Mouse (Mus musculus): Measurements from ENCODE around the gene Ttc13. TPM values are rescaled to one million over a fixed set of nuclear protein-coding genes. Genes with fewer than 3 reads are reported as not detected.

Ttc13 gene
- polyA plus RNA-seq (2012; rRNA removed) = 9.2 and 11.2 TPM in 2 replicates

GRCm38 (mm10) chr8:124721862-124722515, at the start of gene Ttc13, which contains the start of gene Arv1:
Gene Ttc13, minus strand, starts transcription at chr8:124721983.
Gene Arv1, plus strand, starts transcription at chr8:124722139.

GRCm38 (mm10) chr8:124751709-124752173, 30.0 kb upstream of the Ttc13 start, which contains the start of gene Fam89a:
Gene Fam89a, minus strand, starts transcription at chr8:124751832.

GRCm38 (mm10) chr8:124663112-124663873, 58.5 kb downstream of the Ttc13 start, which contains the start of gene 2310022B05Rik:
Gene 2310022B05Rik, minus strand, starts transcription at chr8:124663369.

Other genes starting within 250 kb of the Ttc13 start
- gene Cog2, start 201.2 kb downstream of the Ttc13 start, polyA plus RNA-seq (2012; rRNA removed) = 9.2 and 10.3 TPM in 2 replicates
- 57.7 and 62.4 TPM in 2 replicates for gene Agt, start 152.3 kb downstream of the Ttc13 start, polyA plus RNA-seq (2012; rRNA removed)
- gene Capn9, start 145.9 kb downstream of the Ttc13 start, polyA plus RNA-seq (2012; rRNA removed) = not detected in 2 replicates
- 7.4 and 8.9 TPM in 2 replicates for gene 2310022B05Rik, start 58.6 kb downstream of the Ttc13 start, polyA plus RNA-seq (2012; rRNA removed)
- gene Arv1, start 156 bp upstream of the Ttc13 start, polyA plus RNA-seq (2012; rRNA removed) = 5.1 and 6.4 TPM in 2 replicates
- gene Fam89a, start 29.8 kb upstream of the Ttc13 start, polyA plus RNA-seq (2012; rRNA removed) = 1.5 and 1.9 TPM in 2 replicates
- 0.03 TPM in 2 replicates for gene Trim67, start 71.1 kb upstream of the Ttc13 start, polyA plus RNA-seq (2012; rRNA removed)
- gene Gnpat, start 141.1 kb upstream of the Ttc13 start, polyA plus RNA-seq (2012; rRNA removed) = 30.2 and 38.3 TPM in 2 replicates
- 14.1 and 16.1 TPM in 2 replicates for gene 2810004N23Rik, start 141.1 kb upstream of the Ttc13 start, polyA plus RNA-seq (2012; rRNA removed)
- gene Exoc8, start 175.7 kb upstream of the Ttc13 start, polyA plus RNA-seq (2012; rRNA removed) = 3.3 and 4.1 TPM in 2 replicates
- gene Sprtn, start 175.9 kb upstream of the Ttc13 start, polyA plus RNA-seq (2012; rRNA removed) = 7.0 and 7.7 TPM in 2 replicates
- 4.9 and 5.4 TPM in 2 replicates for gene Egln1, start 227.3 kb upstream of the Ttc13 start, polyA plus RNA-seq (2012; rRNA removed)